In the genomic region with DNA sequence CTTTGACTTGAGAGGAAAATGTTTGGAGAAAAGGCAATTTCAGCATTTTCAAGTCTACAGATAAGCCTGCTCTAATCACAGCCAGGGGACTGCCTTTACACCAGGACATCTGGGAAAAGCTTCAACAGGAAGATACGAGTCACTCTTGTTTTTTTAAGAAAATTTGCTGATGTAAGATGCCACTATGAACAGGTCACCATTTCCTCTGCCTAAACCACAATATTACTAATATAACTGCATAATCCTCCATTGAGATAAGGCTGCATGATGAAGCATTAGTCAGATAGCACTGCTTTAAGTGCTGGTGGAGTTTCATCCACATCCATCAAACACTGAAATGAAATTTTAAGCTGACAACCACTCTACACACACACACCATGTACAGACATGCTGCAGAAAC, we compare ENCODE assay signal across 19 mouse cellular contexts.
"Had no signal": no experiment of that assay in that cellular context is flagged by ENCODE, and none has a peak within 500 bp of the region (broad histone marks: within the 10 kb centered on the region; RNA-seq: fewer than 3 reads in every experiment).

No protein-coding gene starts in this region.

- H3K4me3 ChIP-seq: midbrain, embryonic 10.5 days; midbrain, embryonic 12.5 days; midbrain, embryonic 15.5 days; neural tube, embryonic 13.5 days; neural tube, embryonic 15.5 days; stomach, embryonic 15.5 days had no signal

- H3K4me1 ChIP-seq: midbrain, embryonic 10.5 days; midbrain, embryonic 12.5 days; midbrain, embryonic 15.5 days; stomach, embryonic 15.5 days had no signal

- H3K4me2 ChIP-seq: lung, embryonic 14.5 days; midbrain, embryonic 12.5 days; midbrain, embryonic 15.5 days; neural tube, embryonic 13.5 days; neural tube, embryonic 15.5 days; stomach, embryonic 15.5 days had no signal

- H3K36me3 ChIP-seq: midbrain, embryonic 10.5 days; midbrain, embryonic 12.5 days; midbrain, embryonic 15.5 days; neural tube, embryonic 13.5 days; neural tube, embryonic 15.5 days; stomach, embryonic 15.5 days had no signal

- H3K9ac ChIP-seq: lung, embryonic 14.5 days; midbrain, embryonic 12.5 days; midbrain, embryonic 15.5 days; neural tube, embryonic 13.5 days; neural tube, embryonic 15.5 days; stomach, embryonic 15.5 days had no signal

- H3K9me3 ChIP-seq: midbrain, embryonic 10.5 days; midbrain, embryonic 12.5 days; midbrain, embryonic 15.5 days; neural tube, embryonic 13.5 days; neural tube, embryonic 15.5 days; stomach, embryonic 15.5 days had no signal

- H3K27me3 ChIP-seq: midbrain, embryonic 12.5 days; midbrain, embryonic 15.5 days; neural tube, embryonic 13.5 days; neural tube, embryonic 15.5 days; stomach, embryonic 15.5 days had no signal

- DNase-seq: lung, adult 18-20 months; lung, embryonic 14.5 days; lung, postnatal 10 days; lung, postnatal 4 days; retina, postnatal 1 day; right cerebral cortex, adult 18-20 months; right cerebral cortex, postnatal 25 days; right cerebral cortex, postnatal 4 days; spleen, adult 18-20 months; thymus, adult 18-20 months; thymus, postnatal 14 days; thymus, postnatal 36 days had no signal

- H3K27ac ChIP-seq: midbrain, embryonic 10.5 days; midbrain, embryonic 12.5 days; midbrain, embryonic 15.5 days; neural tube, embryonic 13.5 days; neural tube, embryonic 15.5 days; stomach, embryonic 15.5 days; stomach, postnatal 0 days had no signal
